Mouse (Mus musculus): ENCODE measurements around the gene Dido1. TPM values are rescaled to one million over a fixed set of nuclear protein-coding genes. Genes with fewer than 3 reads are reported as not detected.

Dido1 gene
- 20.8 TPM for polyA plus RNA-seq (2014; fragmentation: Illumina TruSeq; extraction: RNeasy Lipid Tissue Mini Kit (QIAGEN cat#74804))

GRCm38 (mm10) chr2:180709923-180710272 lies at the start of gene Dido1, which contains the start of gene Gid8:
Gene Dido1 (minus strand): TSS chr2:180709999.
Gene Gid8 (plus strand): TSS chr2:180710117.

DNA sequence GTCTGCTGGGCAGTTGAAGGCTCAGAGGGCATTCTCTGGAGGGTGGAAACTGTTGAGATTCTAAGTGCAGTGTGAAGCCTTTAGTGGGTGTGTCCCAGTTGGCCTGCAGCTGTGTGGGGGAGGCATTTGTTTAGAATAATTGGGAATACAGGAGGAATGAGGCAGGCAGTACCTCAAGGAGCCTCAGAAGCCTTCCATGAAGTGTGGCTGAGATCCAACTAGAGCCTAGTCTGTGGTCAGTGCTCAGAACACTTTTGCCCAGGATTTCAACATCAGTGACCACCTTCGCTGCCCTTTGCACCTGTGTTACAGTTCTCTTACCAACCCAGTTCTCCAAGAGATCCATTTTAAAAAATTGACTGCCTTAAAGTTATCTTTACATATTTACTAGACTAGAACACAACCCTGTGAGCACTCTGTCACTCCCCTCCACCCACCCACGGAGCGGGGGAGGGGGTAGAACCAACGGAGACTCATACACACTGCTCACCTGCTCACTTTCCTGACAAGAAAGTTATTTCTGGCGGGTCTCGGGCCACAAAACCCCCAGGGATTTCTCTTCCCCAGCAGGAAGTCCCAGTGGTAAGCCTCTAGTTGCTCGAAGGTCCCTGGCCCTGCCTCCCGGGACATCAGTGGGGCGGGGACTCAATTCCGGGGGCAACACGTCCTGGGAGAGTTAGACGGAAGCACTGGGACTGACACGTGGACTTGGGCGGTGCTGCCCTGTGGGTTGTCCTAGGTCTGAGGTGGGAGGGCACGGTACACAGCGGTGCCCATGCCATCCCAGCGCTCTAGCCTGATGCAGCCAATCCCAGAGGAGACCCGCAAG lies 15.0 kb upstream of the Dido1 start, which contains the start of gene Slc17a9:
Slc17a9 (plus strand) TSS at position 679 of the 829 bp plus-strand sequence.

DNA sequence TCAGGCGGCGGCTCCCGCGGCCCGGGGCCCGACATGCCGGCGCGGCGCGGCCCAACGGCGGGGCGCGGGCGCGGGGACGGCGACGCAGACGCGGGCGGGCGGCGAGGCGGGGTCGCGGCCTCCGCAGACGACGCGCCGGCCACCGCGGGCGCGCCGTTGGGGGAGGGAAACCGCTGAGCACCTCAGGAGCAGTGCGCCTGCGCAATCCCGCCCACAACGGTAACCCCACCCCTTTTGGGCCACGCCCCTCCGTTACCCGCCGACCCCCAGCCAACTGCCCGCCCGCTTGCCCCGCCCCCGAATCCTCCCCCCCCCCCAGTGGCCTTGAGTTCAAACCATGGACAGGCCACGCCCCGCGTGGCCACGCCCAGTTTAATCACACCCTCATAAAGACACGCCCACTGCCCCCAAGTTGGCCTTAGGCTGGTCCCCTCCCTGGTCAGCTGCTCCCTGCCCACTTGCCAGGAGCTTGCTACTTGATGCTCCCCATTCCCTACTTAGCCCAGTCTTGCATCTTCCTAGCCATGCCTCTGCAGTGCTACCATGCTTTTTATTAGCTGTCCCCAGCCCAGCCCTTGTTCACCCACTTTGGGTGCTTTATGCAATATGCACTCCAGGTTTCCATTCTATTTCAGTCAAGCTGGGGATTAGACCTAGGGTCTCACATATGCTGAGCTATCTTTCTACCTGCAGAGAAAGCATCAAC lies 67.1 kb downstream of the Dido1 start, which contains the start of gene Tcfl5:
Tcfl5 (minus strand) TSS at position 154 of the 706 bp plus-strand sequence.

Other genes with a start within 250 kb of the Dido1 start
- gene Ntsr1, start 210.0 kb downstream of the Dido1 start, polyA plus RNA-seq (2014; fragmentation: Illumina TruSeq; extraction: RNeasy Lipid Tissue Mini Kit (QIAGEN cat#74804)) = not detected
- gene Mrgbp, start 128.7 kb downstream of the Dido1 start, polyA plus RNA-seq (2014; fragmentation: Illumina TruSeq; extraction: RNeasy Lipid Tissue Mini Kit (QIAGEN cat#74804)) = 20.0 TPM
- 19.6 TPM for gene Ogfr, start 120.8 kb downstream of the Dido1 start, polyA plus RNA-seq (2014; fragmentation: Illumina TruSeq; extraction: RNeasy Lipid Tissue Mini Kit (QIAGEN cat#74804))
- 0.20 TPM for gene Col9a3, start 112.2 kb downstream of the Dido1 start, polyA plus RNA-seq (2014; fragmentation: Illumina TruSeq; extraction: RNeasy Lipid Tissue Mini Kit (QIAGEN cat#74804))
- 0.71 TPM for gene Tcfl5, start 67.3 kb downstream of the Dido1 start, polyA plus RNA-seq (2014; fragmentation: Illumina TruSeq; extraction: RNeasy Lipid Tissue Mini Kit (QIAGEN cat#74804))
- 64.2 TPM for gene Gid8, start 118 bp upstream of the Dido1 start, polyA plus RNA-seq (2014; fragmentation: Illumina TruSeq; extraction: RNeasy Lipid Tissue Mini Kit (QIAGEN cat#74804))
- 0.51 TPM for gene Slc17a9, start 15.3 kb upstream of the Dido1 start, polyA plus RNA-seq (2014; fragmentation: Illumina TruSeq; extraction: RNeasy Lipid Tissue Mini Kit (QIAGEN cat#74804))
- gene Bhlhe23, start 66.9 kb upstream of the Dido1 start, polyA plus RNA-seq (2014; fragmentation: Illumina TruSeq; extraction: RNeasy Lipid Tissue Mini Kit (QIAGEN cat#74804)) = not detected
- 89.8 TPM for gene Ythdf1, start 210.9 kb upstream of the Dido1 start, polyA plus RNA-seq (2014; fragmentation: Illumina TruSeq; extraction: RNeasy Lipid Tissue Mini Kit (QIAGEN cat#74804))
- not detected for gene Birc7, start 219.0 kb upstream of the Dido1 start, polyA plus RNA-seq (2014; fragmentation: Illumina TruSeq; extraction: RNeasy Lipid Tissue Mini Kit (QIAGEN cat#74804))
- 1.0 TPM for gene Nkain4, start 244.7 kb upstream of the Dido1 start, polyA plus RNA-seq (2014; fragmentation: Illumina TruSeq; extraction: RNeasy Lipid Tissue Mini Kit (QIAGEN cat#74804))

All from ovary, adult 10 weeks (tissue).